Mouse (Mus musculus) liver, embryonic 14.5 days (tissue): Measurements from ENCODE around the gene Arl13b. TPM values are rescaled to one million over a fixed set of nuclear protein-coding genes. Genes with fewer than 3 reads are reported as not detected.

Source experiments
- ATAC-seq: fragments of 200-750 bp; cut with Nextera tagmentation; 2 replicates; pipeline ENCODE4 v1.8.0; 2017; ENCODE audit warnings: moderate number of reproducible peaks, mild to moderate bottlenecking, moderate library complexity; ENCODE audit not compliant: insufficient read depth
- DNase-seq, 3 experiments: peaks; one replicate each; pipeline ENCODE4 v3.0.0-alpha.2; 2012 to 2013; ENCODE audit warnings: low read depth in 3 of 3, low spot score in 3 of 3
- H3K27ac ChIP-seq: fragments of 300-500 bp; sonication (generic); 2 replicates; pipeline ENCODE4 v1.5.1; 2014; ENCODE audit warnings: moderate library complexity, mild to moderate bottlenecking, control low read depth, inconsistent platforms
- H3K27me3 ChIP-seq: fragments of 300-500 bp; sonication (generic); 2 replicates; pipeline ENCODE4 v1.6.1; 2014; ENCODE audit warnings: mild to moderate bottlenecking, low read length, moderate library complexity; ENCODE audit not compliant: control insufficient read depth, insufficient read depth
- H3K36me3 ChIP-seq: fragments of 300-500 bp; sonication (generic); replicated peaks from 2 replicates; pipeline ENCODE4 v1.6.1; 2014; ENCODE audit warnings: low read depth; ENCODE audit not compliant: control insufficient read depth, insufficient read depth
- H3K4me1 ChIP-seq, 2 experiments: fragments of 200-500 bp in 1 of 2; fragments of 300-500 bp in 1 of 2; sonication (generic) in 1 of 2; replicated peaks; 2 replicates each; pipeline ENCODE4 v1.6.1; 2012 to 2014; ENCODE audit warnings: antibody characterized with exemption in 1 of 2, inconsistent platforms in 1 of 2, low read length in 1 of 2; ENCODE audit not compliant: control insufficient read depth in 2 of 2, insufficient read depth in 2 of 2
- H3K4me2 ChIP-seq: fragments of 300-500 bp; sonication (generic); 2 replicates; pipeline ENCODE4 v1.6.1; 2014; ENCODE audit warnings: low read depth, mild to moderate bottlenecking, control low read depth, moderate library complexity
- H3K4me3 ChIP-seq, 2 experiments: fragments of 200-500 bp in 1 of 2; fragments of 300-500 bp in 1 of 2; sonication (generic) in 1 of 2; 2 replicates each; pipeline ENCODE4 v1.5.1; 2012 to 2014; ENCODE audit warnings: low read depth in 2 of 2, low read length in 2 of 2, mild to moderate bottlenecking in 2 of 2, control low read depth in 1 of 2, inconsistent platforms in 1 of 2, moderate library complexity in 1 of 2; ENCODE audit not compliant: insufficient read depth in 1 of 2
- H3K9ac ChIP-seq: fragments of 300-500 bp; sonication (generic); replicated peaks from 2 replicates; pipeline ENCODE4 v1.6.1; 2014; ENCODE audit warnings: mild to moderate bottlenecking, control low read depth, moderate library complexity
- H3K9me3 ChIP-seq: fragments of 300-500 bp; sonication (generic); 2 replicates; pipeline ENCODE4 v1.6.1; 2016; ENCODE audit warnings: low read length, mixed read lengths; ENCODE audit not compliant: control insufficient read depth
- CTCF ChIP-seq: IDR thresholded peaks from 2 replicates; pipeline ENCODE4 v1.5.1; 2016; ENCODE audit warnings: antibody characterized with exemption, low read depth, control low read depth
- EP300 ChIP-seq: IDR thresholded peaks from 2 replicates; pipeline ENCODE4 v1.6.1; 2016; ENCODE audit warnings: antibody characterized with exemption, low read depth
- WGBS: fragments of 180-500 bp; shearing (Covaris S2); extraction: QIAGEN DNeasy Blood & Tissue Kit; methylation state at CpG from one replicate; pipeline ENCODE4 v1.1.7; 2014; ENCODE audit not compliant: insufficient replicate concordance; 5-methylcytosine and 5-hydroxymethylcytosine counted together
- polyA plus RNA-seq, 2 experiments: library from polyadenylated mRNA; depleted of rRNA in 1 of 2; stranded (reverse) in 1 of 2; unstranded in 1 of 2; fragments of >200 nt; fragmentation: Nextera tagmentation in 1 of 2; extraction: Ambion mirVana in 1 of 2; gene quantifications; 2 replicates each; pipeline versions ENCODE4 v1.2.1 to v1.2.3; 2012 to 2014

Gene Arl13b
- polyA plus RNA-seq, 2 experiments: 1.9 to 4.3 TPM

DNA sequence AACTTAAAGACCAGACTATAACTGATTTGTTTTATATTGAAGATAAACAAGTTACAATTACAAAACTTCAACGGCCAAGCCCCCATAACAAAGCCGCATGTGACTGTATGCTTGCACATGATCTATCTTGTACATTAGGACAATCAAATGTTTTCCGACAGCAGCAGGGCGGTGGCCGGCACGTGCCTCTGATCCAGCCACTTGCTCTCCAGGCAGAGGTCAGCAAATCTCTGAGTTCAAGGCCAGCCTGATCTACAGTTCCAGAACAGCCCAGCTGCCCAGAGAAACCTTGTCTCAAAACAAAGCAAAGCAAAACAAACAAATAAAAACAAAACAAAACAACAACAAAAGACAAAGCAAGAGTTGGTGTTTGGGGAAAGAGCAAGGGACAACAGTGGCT is 8.5 kb upstream of the Arl13b start:
- DNase-seq: no peak
- Histone ChIP-seq H3K4me1 (peaks cover 0 to 18% of the 10 kb centered on the region in 2 experiments; a peak in 2 of 4 replicates), H3K27ac (no peak overlapping the region), H3K4me2 (peak overlapping the region; percentile 78), H3K9ac (no peak overlapping the region), H3K4me3 (no peak overlapping the region), H3K36me3 (no peaks in the 10 kb centered on the region), H3K9me3 (no peaks in the 10 kb centered on the region), H3K27me3 (no peaks in the 10 kb centered on the region)
- no peak for ATAC-seq
- no peak for TF ChIP-seq EP300
- WGBS: 54% methylated on average over 6 of the region's 6 CpGs

GRCm38 (mm10) chr16:62854191-62855068 is 7.6 kb upstream of the Arl13b start, which contains the start of gene Pros1:
Pros1 (plus strand) TSS chr16:62854307.
- Histone ChIP-seq H3K9me3 (no peaks in the 10 kb centered on the region), H3K36me3 (no peaks in the 10 kb centered on the region), H3K27ac (no peak within 1 kb of the TSS), H3K27me3 (no peaks in the 10 kb centered on the region), H3K9ac (peak within 1 kb of the TSS; percentile 69), H3K4me1 (peaks cover 0 to 18% of the 10 kb centered on the region in 2 experiments; a peak in 2 of 4 replicates), H3K4me2 (peak within 1 kb of the TSS; percentile 78), H3K4me3 (peak within 1 kb of the TSS; percentile 62 to 79)
- TF ChIP-seq EP300 (no peak), CTCF (no peak)
- DNase-seq (peak in 2 of 3 experiments; percentile 12 to 18), ATAC-seq (peak; percentile 90)
- WGBS: 2% methylated on average over 41 of the region's 42 CpGs

DNA sequence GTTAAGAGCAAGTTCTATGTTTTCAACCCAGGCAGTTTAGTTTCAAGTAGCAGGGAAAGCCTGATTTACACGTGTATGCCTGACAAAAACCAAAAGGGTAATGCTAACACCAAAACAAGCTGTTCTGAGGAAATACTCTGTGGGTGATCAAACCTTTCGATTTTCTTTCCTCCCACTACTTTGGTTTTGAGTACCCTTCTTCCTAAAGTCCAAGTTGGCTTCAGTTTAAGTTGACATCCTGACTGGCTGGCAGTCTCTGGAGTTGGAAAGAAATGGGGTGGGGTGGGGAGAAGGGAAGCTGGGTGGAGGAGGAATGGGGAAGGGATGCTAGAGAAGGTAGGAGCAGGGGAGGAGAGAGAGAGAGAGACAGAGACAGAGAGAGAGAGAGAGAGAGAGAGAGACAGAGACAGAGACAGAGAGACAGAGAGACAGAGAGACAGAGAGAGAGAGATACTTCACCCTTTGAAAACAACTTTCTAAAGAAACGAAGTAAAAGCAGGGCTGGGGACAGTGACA is 6.8 kb upstream of the Arl13b start:
- H3K4me2 ChIP-seq: peak overlapping the region; percentile 78
- no peak for DNase-seq
- no peaks in the 10 kb centered on the region for H3K9me3 ChIP-seq
- H3K4me3 ChIP-seq: peak overlapping the region in 1 of 2 experiments; percentile 62; a peak in 2 of 4 replicates
- H3K4me1 ChIP-seq: peaks cover 0 to 18% of the 10 kb centered on the region in 2 experiments; a peak in 2 of 4 replicates
- H3K27ac ChIP-seq: no peak overlapping the region
- H3K36me3 ChIP-seq: no peaks in the 10 kb centered on the region
- ATAC-seq: peak; percentile 38
- H3K9ac ChIP-seq: peak overlapping the region; percentile 69
- TF ChIP-seq CTCF (no peak), EP300 (no peak)
- no peaks in the 10 kb centered on the region for H3K27me3 ChIP-seq
- 16% methylated on average over 3 of the region's 3 CpGs for WGBS

DNA sequence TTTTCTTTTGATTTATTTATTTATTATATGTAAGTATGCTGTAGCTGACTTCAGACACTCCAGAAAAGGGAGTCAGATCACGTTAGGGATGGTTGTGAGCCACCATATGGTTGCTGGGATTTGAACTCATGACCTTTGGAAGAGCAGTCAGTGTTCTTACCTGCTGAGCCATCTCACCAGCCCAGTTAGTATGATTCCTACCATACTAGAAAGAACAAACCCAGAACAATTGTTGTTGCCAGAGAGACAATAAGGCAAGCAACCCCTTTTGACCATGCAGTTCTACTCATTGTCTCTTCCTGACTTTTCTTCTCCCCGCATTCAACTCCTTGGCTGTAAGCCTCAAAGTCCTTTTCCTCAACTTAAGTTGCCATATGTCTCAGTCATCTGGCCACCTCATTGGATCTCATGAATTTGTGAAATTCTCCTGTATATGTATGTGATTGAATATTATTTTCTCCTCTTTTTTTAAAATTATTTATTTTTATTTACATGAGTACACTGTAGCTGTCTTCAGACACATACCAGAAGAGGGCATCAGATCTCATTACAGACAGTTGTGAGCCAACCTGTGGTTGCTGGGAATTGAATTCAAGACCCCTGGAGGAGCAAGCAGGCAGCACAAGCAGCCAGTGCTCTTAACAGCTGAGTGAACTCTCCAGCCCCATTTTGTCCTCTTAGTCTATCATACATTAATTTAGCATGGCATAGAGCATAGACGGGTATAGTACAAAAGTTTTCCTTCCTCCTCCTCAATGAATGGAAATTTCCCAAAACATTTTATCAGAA is 5.8 kb upstream of the Arl13b start:
- Histone ChIP-seq H3K9me3 (no peaks in the 10 kb centered on the region), H3K9ac (no peak overlapping the region), H3K27me3 (no peaks in the 10 kb centered on the region), H3K27ac (no peak overlapping the region), H3K36me3 (no peaks in the 10 kb centered on the region), H3K4me3 (no peak overlapping the region), H3K4me2 (no peak overlapping the region), H3K4me1 (peaks cover 0 to 18% of the 10 kb centered on the region in 2 experiments; a peak in 2 of 4 replicates)
- DNase-seq (no peak), ATAC-seq (no peak)
- TF ChIP-seq EP300 (no peak), CTCF (0 out of 2 replicates have a peak, but pooled peaks have one; percentile 9)
- 59% methylated on average over 3 of the region's 3 CpGs for WGBS
